Mouse (Mus musculus): ENCODE measurements around the gene Gna12.

The Gna12 gene

GRCm38 (mm10) chr5:140753223-140753622 lies 77.0 kb downstream of the Gna12 start:
- no peak for DNase-seq (ENCODE audit: low spot score in 2 of 2)

- DNase-seq (ENCODE audit: low spot score in 2 of 2): no peak
Measured at GRCm38 (mm10) chr5:140752639-140753038, 77.6 kb downstream of the Gna12 start.

GRCm38 (mm10) chr5:140752041-140752440 lies 78.2 kb downstream of the Gna12 start:
- DNase-seq (ENCODE audit: low spot score in 2 of 2): no peak

- DNase-seq (ENCODE audit: low spot score in 2 of 2): no peak
Measured at GRCm38 (mm10) chr5:140750925-140751324, 79.3 kb downstream of the Gna12 start.

GRCm38 (mm10) chr5:140749062-140749875 lies 81.0 kb downstream of the Gna12 start:
- DNase-seq (ENCODE audit: low spot score in 2 of 2): peak; percentile 40 to 54

GRCm38 (mm10) chr5:140748425-140748824 lies 81.8 kb downstream of the Gna12 start:
- DNase-seq (ENCODE audit: low spot score in 2 of 2): no peak

GRCm38 (mm10) chr5:140743706-140744131 lies 86.5 kb downstream of the Gna12 start:
- no peak for DNase-seq (ENCODE audit: low spot score in 2 of 2)

- DNase-seq (ENCODE audit: low spot score in 2 of 2): no peak
Measured at GRCm38 (mm10) chr5:140741877-140742276, 88.4 kb downstream of the Gna12 start.

GRCm38 (mm10) chr5:140741040-140741439 lies 89.2 kb downstream of the Gna12 start:
- DNase-seq (ENCODE audit: low spot score in 2 of 2): no peak

- DNase-seq (ENCODE audit: low spot score in 2 of 2): no peak
Measured at GRCm38 (mm10) chr5:140739813-140740212, 90.4 kb downstream of the Gna12 start.

- no peak for DNase-seq (ENCODE audit: low spot score in 2 of 2)
Measured at GRCm38 (mm10) chr5:140736166-140736565, 94.1 kb downstream of the Gna12 start.

- no peak for DNase-seq (ENCODE audit: low spot score in 2 of 2)
Measured at GRCm38 (mm10) chr5:140735297-140735696, 94.9 kb downstream of the Gna12 start.

- no peak for DNase-seq (ENCODE audit: low spot score in 2 of 2)
Measured at GRCm38 (mm10) chr5:140733336-140733735, 96.9 kb downstream of the Gna12 start.

GRCm38 (mm10) chr5:140732195-140732594 lies 98.0 kb downstream of the Gna12 start:
- DNase-seq (ENCODE audit: low spot score in 2 of 2): no peak

GRCm38 (mm10) chr5:140731040-140731797 lies 99.0 kb downstream of the Gna12 start:
- DNase-seq (ENCODE audit: low spot score in 2 of 2): no peak

- no peak for DNase-seq (ENCODE audit: low spot score in 2 of 2)
Measured at GRCm38 (mm10) chr5:140726946-140727740, 103.1 kb downstream of the Gna12 start.

- no peak for DNase-seq (ENCODE audit: low spot score in 2 of 2)
Measured at GRCm38 (mm10) chr5:140726062-140726839, 104.0 kb downstream of the Gna12 start.

GRCm38 (mm10) chr5:140723822-140724221 lies 106.4 kb downstream of the Gna12 start, which contains the start of gene Amz1:
Gene Amz1 (plus strand): TSS chr5:140724127.
- no peak for DNase-seq (ENCODE audit: low spot score in 2 of 2)

GRCm38 (mm10) chr5:140722121-140722520 lies 108.1 kb downstream of the Gna12 start:
- no peak for DNase-seq (ENCODE audit: low spot score in 2 of 2)

- no peak for DNase-seq (ENCODE audit: low spot score in 2 of 2)
Measured at GRCm38 (mm10) chr5:140720773-140721172, 109.5 kb downstream of the Gna12 start.

- DNase-seq (ENCODE audit: low spot score in 2 of 2): no peak
Measured at GRCm38 (mm10) chr5:140711040-140711439, 119.2 kb downstream of the Gna12 start.
